Mouse (Mus musculus) lung, postnatal 4 days (tissue): ENCODE measurements around the gene Mad1l1.
A peak's percentile ranks its signal among the peaks of the same experiment; 100 is the strongest.

Source experiments
- DNase-seq, 2 experiments: peaks; one replicate each; pipeline ENCODE4 v3.0.0; 2021

Gene Mad1l1

DNA sequence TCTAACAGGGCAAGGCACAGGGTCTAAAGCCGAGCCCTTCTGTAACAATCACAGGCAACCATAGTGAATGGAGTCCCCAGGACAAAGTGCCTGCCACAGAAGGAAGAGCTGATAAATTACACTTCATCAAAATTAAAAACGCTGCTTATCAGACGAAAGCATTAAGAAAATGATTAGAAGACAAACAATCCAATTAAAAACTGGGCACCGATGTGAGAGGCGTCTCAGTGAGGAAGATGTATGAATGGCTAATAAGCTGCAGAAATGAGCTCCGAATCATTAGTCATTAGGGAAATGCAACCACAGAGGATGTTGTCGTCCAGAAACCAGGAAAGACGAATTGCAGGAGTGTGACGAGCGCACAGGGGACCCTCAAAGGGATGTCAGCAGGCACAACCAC lies 240.3 kb downstream of the Mad1l1 start:
- DNase-seq: no peak

DNA sequence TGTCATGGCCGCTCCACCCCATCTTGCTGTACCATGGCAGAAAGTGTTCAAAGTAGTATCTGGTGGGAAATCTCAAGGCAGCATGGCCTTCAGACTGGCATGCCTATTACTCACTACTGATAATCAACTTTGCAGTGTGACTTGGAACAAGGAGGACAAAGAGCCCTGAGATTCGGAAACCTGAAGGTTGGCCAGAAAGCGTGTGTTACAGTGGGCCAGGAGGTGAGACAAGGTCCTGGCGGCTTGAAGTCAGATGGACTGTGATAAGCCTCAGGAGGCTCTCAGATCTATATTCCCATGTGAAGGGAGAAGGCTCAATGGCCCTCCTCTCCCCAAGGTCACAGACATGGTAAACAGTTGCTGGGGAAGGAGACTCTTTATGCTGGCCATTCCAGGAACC lies 241.8 kb downstream of the Mad1l1 start:
- no peak for DNase-seq

DNA sequence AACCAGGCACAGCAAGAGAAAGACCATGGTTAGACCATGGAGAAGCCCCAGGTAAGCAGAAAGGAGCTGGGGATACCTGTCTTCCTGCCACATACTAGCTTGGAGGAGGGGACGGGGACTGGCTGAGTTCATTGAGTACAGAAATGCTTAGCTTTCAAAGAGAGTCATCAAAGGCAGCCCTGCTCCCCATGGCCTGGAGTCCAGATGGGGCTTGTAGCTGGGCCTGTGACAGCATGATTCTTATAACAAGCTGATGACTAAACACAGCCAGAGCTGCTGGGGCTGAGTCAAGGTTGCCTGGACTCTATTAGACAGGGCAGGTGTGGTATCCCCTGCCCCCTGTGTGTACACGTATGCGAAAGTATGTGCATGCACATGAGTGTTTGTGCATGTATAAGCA lies 242.9 kb downstream of the Mad1l1 start:
- no peak for DNase-seq

DNA sequence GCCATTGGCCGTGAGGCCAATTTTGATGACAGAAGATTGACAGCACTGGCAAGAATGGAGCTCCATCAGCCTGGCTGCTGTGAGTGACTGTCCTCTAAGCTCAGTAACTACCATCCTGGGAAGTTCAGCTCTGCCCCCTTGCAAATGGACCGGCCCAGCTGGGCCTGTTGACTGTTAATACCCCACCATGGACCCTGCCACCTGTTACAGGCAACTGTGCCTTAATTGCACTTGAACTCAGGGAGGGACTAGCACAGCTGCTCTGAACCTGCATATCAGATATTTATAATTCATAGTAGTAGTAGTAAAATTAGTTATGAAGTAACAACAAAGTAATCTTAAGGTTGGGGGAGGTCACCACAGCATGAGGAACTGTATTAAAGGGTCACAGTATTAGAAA lies 244.9 kb downstream of the Mad1l1 start:
- DNase-seq: no peak

DNA sequence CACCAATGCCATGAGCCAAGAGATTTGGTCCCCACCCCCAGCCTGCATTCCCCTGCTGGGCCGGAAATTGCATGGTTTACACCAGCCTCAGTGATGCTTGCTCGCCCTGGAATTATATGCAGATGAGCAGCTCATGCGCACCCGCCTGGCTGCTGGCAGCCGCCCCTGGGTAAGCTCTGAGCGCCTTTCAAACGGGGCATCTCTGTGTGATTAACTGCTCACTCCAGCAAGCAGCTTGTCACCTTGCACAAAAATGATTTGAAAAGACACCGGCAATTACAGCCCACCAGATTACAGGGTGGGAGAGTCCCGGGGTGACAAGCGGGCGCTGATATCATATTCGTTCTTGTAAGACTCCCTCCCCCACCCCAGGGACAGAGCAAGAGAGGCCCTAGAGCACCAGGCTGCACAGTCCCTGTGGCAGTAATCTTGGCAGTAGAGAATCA lies 247.7 kb downstream of the Mad1l1 start:
- no peak for DNase-seq

DNA sequence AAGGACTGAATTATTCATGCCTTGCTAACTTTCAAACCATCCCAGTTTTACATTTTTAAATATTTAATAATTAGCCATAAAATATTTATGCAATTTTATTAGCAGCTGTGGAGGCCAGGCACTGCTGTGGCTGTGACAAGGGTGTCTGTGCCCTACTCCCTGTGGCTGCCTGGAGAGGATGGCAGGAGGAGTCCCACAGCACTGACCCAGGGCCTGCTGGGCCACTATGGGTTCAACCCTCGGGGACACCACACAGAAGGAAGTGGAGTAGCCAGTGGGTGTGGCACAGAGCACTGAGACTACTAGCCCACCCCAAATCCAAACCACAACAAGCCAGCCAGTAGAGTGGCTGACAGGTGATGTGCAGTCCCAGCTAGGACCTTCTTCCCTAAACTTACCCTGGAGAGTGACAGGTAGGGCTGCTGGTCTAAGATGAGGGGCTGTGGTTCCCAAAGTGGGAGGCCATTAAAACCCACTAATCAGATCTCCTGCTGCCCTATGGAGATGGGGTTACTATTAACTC lies 248.1 kb downstream of the Mad1l1 start:
- no peak for DNase-seq

DNA sequence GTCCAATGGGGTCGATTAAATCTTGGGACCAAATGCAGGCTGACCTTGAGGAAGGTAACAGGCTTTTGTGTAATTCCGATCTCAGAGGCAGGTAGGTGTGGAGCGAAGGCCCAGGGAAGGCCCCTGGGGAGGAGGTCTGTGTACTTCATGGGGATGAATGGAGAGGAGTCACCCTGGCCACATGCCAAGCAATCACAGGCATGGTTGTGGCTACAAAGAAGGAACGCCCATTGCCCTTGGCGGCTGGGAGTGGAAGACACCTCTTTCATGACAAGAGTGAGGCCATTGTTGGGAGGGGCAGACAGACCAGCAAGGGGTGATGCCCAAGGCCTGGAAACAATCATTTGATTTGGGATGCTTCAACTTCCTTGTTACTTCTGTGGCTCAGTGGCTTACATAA lies 252.8 kb downstream of the Mad1l1 start:
- peak; percentile 15 to 35 for DNase-seq

DNA sequence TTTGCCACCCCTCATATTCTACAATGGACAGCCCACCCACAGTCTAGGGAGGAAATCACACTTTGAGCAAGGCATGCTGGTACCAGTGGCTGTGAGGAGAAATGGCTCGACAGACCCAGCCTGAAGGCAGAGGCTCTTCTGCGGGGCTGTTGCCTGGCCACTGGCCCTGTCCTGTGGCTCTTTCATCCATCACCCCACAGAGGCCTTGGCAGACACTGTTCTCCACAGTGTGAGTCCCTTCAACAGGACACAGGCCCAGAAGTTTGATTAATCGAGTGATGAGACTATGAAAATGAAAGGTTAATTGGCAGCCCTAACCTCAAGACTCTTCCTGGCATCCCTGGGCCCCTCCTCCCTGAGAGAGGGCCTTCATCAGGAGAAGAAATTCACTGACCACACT lies 253.3 kb downstream of the Mad1l1 start:
- no peak for DNase-seq

DNA sequence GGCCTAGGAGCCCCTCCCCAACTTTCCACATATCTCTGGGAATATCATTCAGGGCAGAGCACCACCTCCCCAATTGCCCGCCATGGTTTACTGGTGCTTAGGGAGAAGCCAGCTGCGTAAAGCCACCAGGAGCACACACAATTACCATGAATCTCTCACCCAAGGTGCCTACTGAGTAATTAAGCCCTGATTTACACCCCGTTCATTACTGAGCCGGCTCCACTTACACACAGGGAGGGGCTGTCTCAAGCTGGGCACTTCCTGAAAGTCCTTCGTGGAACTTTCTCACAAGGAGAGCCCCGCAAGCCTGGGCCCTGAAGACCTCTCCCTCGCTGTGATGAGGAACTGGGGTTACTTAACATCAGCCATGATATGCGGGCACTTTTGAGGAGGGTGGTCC lies 254.6 kb downstream of the Mad1l1 start:
- DNase-seq: no peak

DNA sequence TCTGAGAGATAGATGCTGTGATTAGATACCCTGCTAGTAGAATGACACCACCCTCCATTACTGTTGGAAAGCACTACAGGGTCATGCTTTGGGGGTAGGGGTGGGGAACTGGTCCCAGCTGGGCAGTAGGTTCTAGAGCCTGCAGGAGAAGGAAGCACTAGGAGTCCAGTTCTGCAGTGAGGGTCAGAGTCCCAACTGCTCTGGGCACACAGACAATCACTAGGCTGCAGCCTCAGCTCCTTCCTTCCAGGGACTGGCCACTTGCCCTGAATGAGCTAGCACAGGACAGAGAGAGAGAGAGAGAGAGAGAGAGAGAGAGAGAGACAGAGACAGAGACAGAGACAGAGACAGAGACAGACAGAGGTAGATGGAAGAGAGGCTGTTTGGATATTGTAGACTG lies 255.1 kb downstream of the Mad1l1 start:
- no peak for DNase-seq

DNA sequence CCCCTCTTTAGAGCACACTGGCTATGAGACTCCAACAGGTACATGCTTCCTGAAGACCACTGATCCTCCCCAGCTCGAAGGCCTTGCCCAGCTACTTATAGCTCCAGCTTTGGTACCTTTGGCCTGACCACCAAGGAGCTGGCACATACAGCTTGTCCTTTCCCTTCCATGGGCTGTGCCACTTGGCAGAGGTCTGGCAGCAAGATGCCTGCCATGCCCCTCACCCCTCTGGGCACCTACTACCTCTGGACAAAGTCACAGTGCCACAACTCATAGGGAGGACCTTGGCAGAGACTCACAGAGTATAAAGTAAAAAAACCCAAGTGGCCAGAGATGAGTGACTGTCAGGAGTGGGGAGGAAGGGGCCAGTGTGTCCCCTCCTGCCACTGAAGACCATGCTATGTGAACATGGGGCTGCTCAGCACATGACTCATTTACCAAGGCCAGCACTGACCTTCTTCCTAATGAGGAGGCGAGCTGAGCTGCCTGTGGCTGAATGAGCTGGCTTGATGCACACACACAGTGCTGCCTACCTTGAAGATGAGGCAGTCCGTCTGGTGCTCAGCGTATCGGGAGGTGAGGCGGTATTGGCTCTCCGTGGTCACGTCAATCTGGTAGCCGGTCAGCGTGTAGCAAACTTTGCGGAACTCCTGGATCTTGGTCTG lies 255.9 kb downstream of the Mad1l1 start:
- no peak for DNase-seq

DNA sequence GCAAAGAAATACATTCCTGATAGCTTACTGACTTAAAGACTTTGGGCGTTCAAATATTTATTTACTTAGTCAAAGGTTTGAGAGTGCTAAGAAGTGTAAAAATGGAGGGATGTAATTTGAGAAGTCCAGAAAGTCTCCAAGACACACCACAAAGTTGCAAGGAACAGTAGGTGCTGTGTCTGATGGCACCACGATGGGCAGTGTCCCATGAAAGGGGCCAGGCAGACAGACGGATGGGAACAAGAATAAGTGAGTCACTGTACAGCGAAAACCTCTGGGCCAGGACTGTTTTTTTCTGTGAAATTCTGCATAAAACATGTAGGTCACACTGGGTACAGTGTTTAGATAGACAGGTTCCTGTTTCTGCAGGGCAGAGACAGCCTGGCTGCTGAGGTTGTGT lies 256.8 kb downstream of the Mad1l1 start:
- DNase-seq: no peak

DNA sequence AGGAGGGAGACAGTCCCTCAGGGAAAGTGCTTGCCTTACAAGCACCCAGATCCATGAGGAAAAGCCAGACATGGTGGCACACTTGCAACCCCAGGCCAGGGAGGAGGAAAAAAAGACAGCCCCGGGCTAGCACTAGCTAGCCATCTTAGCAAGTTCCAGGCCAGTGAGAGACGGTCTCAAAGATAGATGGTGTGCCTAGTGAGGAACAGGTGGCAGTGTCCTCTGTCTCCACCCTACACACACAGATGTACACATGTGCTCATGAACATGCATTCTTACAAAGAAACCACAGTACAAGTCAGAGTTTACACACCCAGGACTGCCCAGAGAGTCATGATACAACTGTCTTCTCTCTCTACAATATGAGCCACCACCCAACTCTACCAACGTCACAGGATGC lies 258.5 kb downstream of the Mad1l1 start:
- DNase-seq: no peak

DNA sequence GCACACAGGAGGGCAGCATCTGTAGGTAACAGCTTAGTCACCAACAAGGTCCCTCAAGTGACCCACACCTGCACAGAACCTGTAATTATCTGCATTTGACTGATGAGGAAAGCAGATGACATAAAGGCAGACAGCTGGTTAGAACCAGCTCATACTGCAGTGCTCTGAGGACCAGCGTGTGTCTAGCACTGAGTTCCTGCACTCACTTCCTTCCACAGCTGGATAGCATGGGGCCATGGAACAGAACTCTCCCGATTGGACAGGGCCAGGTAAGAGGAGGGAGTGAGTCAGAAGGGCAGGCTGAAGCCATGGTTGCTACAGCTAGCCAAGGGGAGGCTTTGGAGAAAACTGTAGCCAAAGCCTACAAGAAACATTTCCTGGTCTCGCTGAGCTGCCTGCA lies 259.0 kb downstream of the Mad1l1 start:
- DNase-seq: no peak

DNA sequence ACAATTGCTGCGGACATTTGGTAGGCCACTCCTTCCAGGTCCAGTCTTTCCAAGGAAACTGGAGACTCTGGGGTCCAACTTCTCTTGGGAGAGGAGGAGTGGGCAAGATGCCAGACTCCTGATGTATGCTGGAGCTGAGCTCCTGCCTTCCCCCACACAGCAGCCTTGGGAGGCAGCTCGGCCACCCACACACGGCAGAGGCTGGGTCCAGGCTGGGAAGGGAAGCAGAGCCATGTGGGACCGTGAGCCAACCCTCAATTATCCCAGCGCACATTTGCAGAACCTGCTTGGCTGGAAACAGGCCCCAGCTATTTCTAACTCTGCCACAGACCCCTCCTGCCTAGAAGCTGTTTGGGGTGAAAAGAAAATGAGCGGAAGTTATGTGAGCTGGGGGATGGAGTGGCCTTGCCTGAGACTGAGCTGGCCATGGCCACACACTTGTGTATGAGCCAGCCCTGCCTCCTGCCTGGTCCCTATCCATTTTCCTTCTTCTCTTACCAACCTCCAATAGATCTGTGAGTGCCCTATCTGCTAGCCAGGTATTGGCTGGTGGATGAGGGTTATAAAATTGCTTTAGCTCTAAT lies 260.0 kb downstream of the Mad1l1 start:
- DNase-seq: peak; percentile 24 to 50

DNA sequence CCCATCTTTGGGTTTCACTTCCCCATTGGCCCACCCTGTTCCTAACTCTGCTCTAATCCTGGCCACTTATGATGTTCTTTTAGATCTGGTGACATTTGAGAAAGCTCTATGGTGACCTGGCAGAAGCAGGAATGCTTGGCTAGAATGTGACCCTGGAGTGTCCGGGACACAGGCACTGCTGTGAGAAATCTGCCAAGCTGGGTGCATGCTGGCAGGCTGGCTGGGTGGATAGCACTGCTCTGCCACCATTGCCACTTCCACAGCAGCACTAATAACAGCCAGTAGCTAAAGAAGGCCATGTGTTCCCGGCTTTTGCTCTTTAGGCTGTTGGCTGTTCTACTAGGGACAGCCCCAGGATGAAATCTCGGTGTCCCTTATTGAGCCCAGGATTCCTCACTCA lies 265.1 kb downstream of the Mad1l1 start:
- no peak for DNase-seq

DNA sequence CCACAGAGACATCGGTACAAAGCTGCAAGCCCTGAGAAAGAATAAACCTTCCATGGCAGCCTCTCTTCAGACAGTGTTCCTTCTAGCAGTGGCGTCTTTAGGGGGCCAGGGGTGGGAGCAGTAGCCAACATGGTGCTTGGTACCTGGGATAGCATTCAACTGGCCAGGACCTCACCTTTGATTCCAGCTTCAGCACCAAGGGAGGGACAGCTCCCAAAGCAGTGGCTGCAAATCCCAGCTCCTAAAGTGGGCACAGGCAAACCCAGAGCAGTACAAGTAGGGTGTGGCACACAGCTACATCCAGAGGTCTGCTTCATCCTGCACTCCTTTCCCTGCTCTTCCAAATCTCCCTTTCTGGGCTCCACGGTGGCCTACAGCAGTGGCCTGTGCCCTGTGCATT lies 265.9 kb downstream of the Mad1l1 start:
- DNase-seq: no peak

DNA sequence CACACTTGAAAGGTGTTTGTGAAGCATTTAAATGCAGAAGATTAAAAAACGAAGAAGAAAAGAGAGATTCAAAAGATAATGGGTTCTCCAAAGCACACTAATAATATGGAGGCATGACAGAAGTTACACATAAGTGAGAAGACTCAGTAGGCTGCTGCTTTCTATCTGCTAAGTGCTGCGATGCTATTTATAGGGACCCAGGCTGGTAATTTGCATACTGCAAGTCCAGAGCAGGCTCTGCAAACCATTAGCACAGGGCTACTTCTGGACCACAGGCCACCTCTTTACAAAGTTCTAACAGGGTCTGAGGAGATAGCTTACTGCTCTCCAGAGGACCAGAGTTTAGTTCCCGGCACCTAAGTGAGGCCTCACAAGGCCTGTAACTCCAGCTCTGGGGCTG lies 267.7 kb downstream of the Mad1l1 start:
- no peak for DNase-seq

DNA sequence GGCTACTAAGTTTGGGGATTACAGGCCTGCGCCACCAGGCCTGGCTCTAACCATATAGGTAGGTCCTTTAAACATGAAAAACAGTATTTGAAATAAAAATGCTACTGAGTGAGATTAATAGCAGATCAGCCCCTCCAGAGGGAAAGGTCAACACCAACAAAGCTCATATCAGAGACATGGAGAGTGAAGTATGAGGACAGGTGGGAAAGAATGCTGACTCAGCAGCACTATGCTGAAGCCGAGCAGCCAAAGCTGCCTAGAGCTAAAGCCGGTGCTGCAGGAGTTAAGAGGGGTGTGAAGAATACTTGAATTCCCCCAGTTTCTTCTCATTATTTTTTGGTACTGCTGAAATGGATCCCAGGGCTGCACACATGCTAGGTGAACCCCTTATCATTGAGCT lies 268.9 kb downstream of the Mad1l1 start:
- no peak for DNase-seq

DNA sequence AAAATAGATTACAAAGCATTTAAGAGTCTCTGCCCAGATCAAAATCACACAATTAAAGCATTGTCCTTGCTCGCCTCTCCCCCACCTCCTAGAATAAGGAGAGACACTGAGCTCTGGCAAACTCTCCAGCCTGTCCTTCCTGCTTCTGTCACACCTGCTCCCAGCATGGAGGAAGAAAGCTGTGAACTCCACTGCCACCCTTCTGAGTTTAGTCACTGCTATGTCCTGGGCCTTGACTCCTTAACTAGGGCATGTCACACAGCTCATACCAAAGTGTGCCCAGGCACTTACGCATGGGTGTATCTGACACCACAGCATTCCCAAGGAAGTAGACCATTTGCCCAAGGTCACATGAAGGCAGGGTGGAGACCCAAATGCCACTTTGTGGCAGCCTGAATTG lies 275.9 kb downstream of the Mad1l1 start:
- no peak for DNase-seq

DNA sequence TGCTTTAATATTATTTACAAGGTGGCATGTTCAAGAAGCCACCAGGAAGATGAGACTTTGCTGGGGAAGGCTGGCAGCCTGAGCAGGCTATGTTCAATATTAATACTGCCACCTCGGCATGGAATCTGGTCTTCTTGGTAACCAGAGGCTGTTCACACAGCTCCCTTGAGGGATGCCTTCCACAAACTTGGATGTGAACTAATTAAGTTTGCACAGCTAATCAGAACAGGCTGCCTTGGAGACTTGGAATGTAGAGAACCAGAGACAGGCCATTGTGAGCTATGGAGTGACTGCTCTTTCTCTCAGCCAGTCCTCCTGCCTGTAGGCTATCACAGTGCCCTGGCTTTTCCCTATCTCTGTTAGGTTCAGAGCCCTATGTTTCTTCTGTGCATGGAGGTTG lies 278.4 kb downstream of the Mad1l1 start:
- DNase-seq: no peak

DNA sequence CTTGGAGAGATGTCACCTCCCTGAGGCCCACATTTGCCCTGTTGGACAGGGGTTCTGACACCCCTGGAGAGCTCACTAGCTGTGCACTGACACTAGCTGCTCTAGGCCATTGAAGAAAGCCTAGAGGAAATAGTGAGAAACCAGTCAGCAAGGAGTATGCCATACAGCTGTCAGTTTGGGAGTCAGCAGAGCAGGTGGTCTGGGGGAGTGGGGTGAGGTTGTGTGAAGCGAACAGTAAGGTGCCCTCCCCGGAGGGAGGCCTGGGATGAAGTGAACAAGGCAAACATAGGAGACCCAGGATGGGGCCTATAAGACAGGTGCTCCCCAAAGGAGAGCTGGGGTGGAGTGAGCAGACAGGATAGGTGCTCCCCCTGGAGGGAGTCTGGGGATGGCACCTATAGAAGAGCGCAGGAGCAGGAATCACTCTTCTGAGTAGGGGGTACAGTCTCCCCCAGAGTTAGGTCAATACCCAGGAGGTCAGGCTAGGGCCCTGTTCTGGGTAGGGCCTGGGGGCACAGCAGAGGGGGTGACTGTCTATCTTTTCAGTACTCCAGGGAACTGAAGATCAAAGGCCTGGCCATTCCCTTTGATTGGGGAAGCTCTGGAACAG lies 279.2 kb downstream of the Mad1l1 start:
- no peak for DNase-seq

DNA sequence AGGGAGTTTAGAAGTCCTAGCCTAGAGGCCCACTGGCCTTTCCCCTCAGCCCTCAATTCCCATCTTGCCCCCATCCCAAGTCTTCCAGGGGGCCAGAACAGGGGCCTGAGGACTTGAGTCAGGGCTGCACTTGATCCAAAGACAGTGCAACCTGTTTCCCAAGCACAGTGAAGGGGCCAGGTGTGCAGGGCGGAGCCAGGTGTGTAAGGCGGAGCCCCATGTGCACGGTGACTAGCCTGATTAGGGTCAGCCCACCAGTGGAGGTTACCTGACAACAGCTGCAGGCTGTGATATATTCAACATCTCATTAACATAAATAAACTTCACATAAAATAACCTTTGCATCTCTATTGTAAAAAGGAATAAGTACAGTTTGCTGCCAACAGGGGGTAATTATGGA lies 280.3 kb downstream of the Mad1l1 start:
- no peak for DNase-seq

DNA sequence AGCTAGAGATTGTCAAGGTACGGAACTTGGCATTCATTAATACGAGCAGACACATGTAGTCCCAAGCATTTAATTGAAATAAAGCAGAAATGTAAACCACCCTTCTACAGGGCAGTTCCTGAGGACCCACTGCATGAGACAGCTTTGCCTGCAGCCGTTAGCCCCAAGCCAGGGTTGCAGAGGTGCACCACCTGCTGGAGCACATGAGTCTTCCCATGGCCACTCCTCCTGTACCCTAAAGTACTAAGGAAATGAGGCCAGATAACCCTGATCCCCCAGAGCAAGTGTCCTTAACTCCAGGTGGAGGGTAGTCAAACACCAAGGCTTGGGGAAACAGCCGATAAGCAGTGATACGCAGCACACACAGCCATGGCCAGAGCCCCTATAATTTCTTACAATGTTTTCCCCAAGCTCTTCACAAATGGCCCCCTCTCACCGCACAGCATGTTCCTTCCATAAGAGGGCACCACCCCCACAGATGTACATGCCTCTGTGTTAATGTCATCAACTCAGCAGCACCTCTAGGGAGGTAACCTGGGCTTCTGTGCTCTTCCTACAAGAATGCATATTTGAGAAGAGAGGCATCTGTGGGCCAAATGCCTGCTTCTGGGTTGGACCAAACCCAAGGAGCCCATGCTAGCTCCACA lies 283.6 kb downstream of the Mad1l1 start:
- DNase-seq: no peak
